In the genomic region with DNA sequence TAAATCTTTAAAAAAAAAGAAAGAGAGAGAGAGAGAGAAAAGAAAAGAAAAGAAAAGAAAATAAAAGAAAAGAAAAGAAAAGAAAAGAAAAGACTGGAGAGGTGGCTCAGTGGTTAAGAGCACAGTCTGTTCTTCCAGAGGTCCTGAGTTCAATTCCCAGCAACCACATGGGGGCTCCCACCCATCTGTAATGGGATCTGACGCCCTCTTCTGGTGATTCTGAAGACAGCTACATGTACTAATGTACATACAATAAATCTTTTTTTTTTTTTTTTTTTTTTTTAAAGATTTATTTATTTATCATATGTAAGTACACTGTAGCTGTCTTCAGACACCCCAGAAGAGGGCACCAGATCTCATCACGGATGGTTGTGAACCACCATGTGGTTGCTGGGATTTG, we compare ENCODE assay signal across 7 mouse cellular contexts. TPM values are rescaled to one million over a fixed set of nuclear protein-coding genes. Genes with fewer than 3 reads are reported as not detected.
DNase-seq lines count a peak whose midpoint lies in the region; ATAC-seq and TF ChIP-seq lines count a peak whose summit lies in the region.
"Not testable (repeated sequence)": the region's sequence is repeated elsewhere in the genome, so short reads cannot be mapped to it uniquely, and the experiment has no call there.
"Had no signal": no experiment of that assay in that cellular context is flagged by ENCODE, and none has a peak within 500 bp of the region (broad histone marks: within the 10 kb centered on the region; RNA-seq: fewer than 3 reads in every experiment).

No protein-coding gene starts in this region.

- not testable (repeated sequence) for ATAC-seq in hindbrain, postnatal 0 days; midbrain, postnatal 0 days (ENCODE audit: low FRiP score)

- not testable (repeated sequence) for H3K4me2 ChIP-seq in hindbrain, postnatal 0 days (ENCODE audit: low read depth, low read length); midbrain, postnatal 0 days (ENCODE audit: low read depth, low read length, poor library complexity, severe bottlenecking)

- H3K9ac ChIP-seq in ES-E14 (ENCODE audit: insufficient read depth, low read depth, low read length, poor library complexity, severe bottlenecking); hindbrain, postnatal 0 days (replicated peaks; ENCODE audit: low read length); midbrain, postnatal 0 days (replicated peaks; ENCODE audit: low read length, poor library complexity, severe bottlenecking): not testable (repeated sequence)

- not testable (repeated sequence) for H3K36me3 ChIP-seq in ES-E14 (ENCODE audit: control insufficient read depth, insufficient read depth, low read length, poor library complexity, severe bottlenecking); hindbrain, postnatal 0 days (ENCODE audit: insufficient read depth, low read length); midbrain, postnatal 0 days (ENCODE audit: insufficient read depth, low read length)

- peak; percentile 50 for DNase-seq in CD4-positive, CD25-positive, alpha-beta regulatory T cell, adult 2 months (ENCODE audit: low read depth, low spot score)
- DNase-seq in ES-E14 (ENCODE audit: low read depth, low spot score); hindbrain, postnatal 0 days (ENCODE audit: low spot score); left cerebral cortex, adult 2 months (ENCODE audit: extremely low spot score in 1 of 2, low spot score in 2 of 2); midbrain, postnatal 0 days (ENCODE audit: low spot score): not testable (repeated sequence)
- peak; percentile 61 for DNase-seq in ZHBTc4 (ENCODE audit: low read depth, low spot score)

- WGBS in hindbrain, postnatal 0 days = 6% methylated on average over 1 of the region's 2 CpGs
- 21% methylated on average over 1 of the region's 2 CpGs for WGBS in midbrain, postnatal 0 days

- not testable (repeated sequence) for H3K4me3 ChIP-seq in ES-E14 (ENCODE audit: insufficient read depth in 1 of 2, low read depth in 1 of 2, low read length in 2 of 2, poor library complexity in 1 of 2, severe bottlenecking in 1 of 2); hindbrain, postnatal 0 days (ENCODE audit: low read length); left cerebral cortex, adult 2 months; midbrain, postnatal 0 days (ENCODE audit: low read depth, low read length)

- not testable (repeated sequence) for H3K27ac ChIP-seq in ES-E14 (ENCODE audit: insufficient read depth, low read depth, low read length, poor library complexity, severe bottlenecking); hindbrain, postnatal 0 days; left cerebral cortex, adult 2 months; midbrain, postnatal 0 days (ENCODE audit: low read depth, low read length)

- intact Hi-C loops in left cerebral cortex, adult 2 months (cut with DNase I) = not testable (repeated sequence)

- H3K4me1 ChIP-seq in ES-E14 (ENCODE audit: control insufficient read depth in 2 of 2, insufficient read depth in 2 of 2, low read length in 2 of 2, poor library complexity in 1 of 2); hindbrain, postnatal 0 days (ENCODE audit: insufficient read depth, low read length); midbrain, postnatal 0 days (ENCODE audit: insufficient read depth, low read length): not testable (repeated sequence)

- TF ChIP-seq CTCF in hindbrain, postnatal 0 days (IDR thresholded peaks at IDR 0.05; ENCODE audit: low read depth) = peak; percentile 12; the same call in 1 of the 2 replicates
- peak; percentile 4; the same call in 1 of the 2 replicates for TF ChIP-seq CTCF in left cerebral cortex, adult 2 months (IDR thresholded peaks at IDR 0.05)
- peak; percentile 39; the same call in 1 of the 2 replicates for TF ChIP-seq CTCF in midbrain, postnatal 0 days (IDR thresholded peaks at IDR 0.05)

- H3K9me3 ChIP-seq in ES-E14 (ENCODE audit: control insufficient read depth, insufficient read depth, low read depth, low read length); hindbrain, postnatal 0 days (ENCODE audit: low read length); midbrain, postnatal 0 days (ENCODE audit: low read length): not testable (repeated sequence)

- in situ Hi-C loops in ES-E14 (cut with MboI; ENCODE audit: low sequenced_read_pairs in 2 of 2, unreplicated experiment in 2 of 2) = not testable (repeated sequence)

- not testable (repeated sequence) for H3K27me3 ChIP-seq in hindbrain, postnatal 0 days (ENCODE audit: insufficient read depth, low read length); midbrain, postnatal 0 days (ENCODE audit: insufficient read depth, low read length)

TF ChIP-seq in ES-E14, 5 proteins besides CTCF, POLR2A, EP300 and RAD21:
- peak; percentile 81 for TF ChIP-seq ZNF384 (IDR thresholded peaks at IDR 0.05; ENCODE audit: low read depth, low read length)

RNA-seq across cellular contexts. Expression of gene Zc3h7b, which starts 2.5 kb away (rescaled TPM):
- 19.0 and 22.5 TPM in 2 replicates for total RNA-seq in ES-E14 (2012; rRNA removed)
- total RNA-seq in hindbrain, postnatal 0 days (2014; rRNA removed) = 136 and 148 TPM in 2 replicates
- 31.4 and 34.5 TPM in 2 replicates for polyA plus RNA-seq in hindbrain, postnatal 0 days (2015; fragmentation: Nextera tagmentation; extraction: Ambion mirVana)
- total RNA-seq in left cerebral cortex, adult 2 months (2021) = 100 to 1,000 TPM; 160 to 179 TPM
- 147 and 154 TPM in 2 replicates for total RNA-seq in midbrain, postnatal 0 days (2014; rRNA removed)
- 43.9 TPM in 2 replicates for polyA plus RNA-seq in midbrain, postnatal 0 days (2015; fragmentation: Nextera tagmentation; extraction: Ambion mirVana)

RNA-seq across cellular contexts. Expression of gene Rangap1, which starts 3.0 kb away (rescaled TPM):
- total RNA-seq in ES-E14 (2012; rRNA removed) = 148 and 178 TPM in 2 replicates
- total RNA-seq in hindbrain, postnatal 0 days (2014; rRNA removed) = 147 and 151 TPM in 2 replicates
- 124 and 128 TPM in 2 replicates for polyA plus RNA-seq in hindbrain, postnatal 0 days (2015; fragmentation: Nextera tagmentation; extraction: Ambion mirVana)
- 100 to 1,000 TPM; 214 to 229 TPM for total RNA-seq in left cerebral cortex, adult 2 months (2021)
- total RNA-seq in midbrain, postnatal 0 days (2014; rRNA removed) = 154 and 183 TPM in 2 replicates
- 142 and 146 TPM in 2 replicates for polyA plus RNA-seq in midbrain, postnatal 0 days (2015; fragmentation: Nextera tagmentation; extraction: Ambion mirVana)

RNA-seq across cellular contexts. Expression of gene Chadl, which starts 45.3 kb away (rescaled TPM):
- total RNA-seq in ES-E14 (2012; rRNA removed) = 0.98 and 1.6 TPM in 2 replicates
- total RNA-seq in hindbrain, postnatal 0 days (2014; rRNA removed) = 43.1 and 64.4 TPM in 2 replicates
- 45.1 and 45.6 TPM in 2 replicates for polyA plus RNA-seq in hindbrain, postnatal 0 days (2015; fragmentation: Nextera tagmentation; extraction: Ambion mirVana)
- total RNA-seq in left cerebral cortex, adult 2 months (2021) = 10 to 100 TPM; 12.2 to 13.8 TPM
- total RNA-seq in midbrain, postnatal 0 days (2014; rRNA removed) = 44.6 and 61.5 TPM in 2 replicates
- polyA plus RNA-seq in midbrain, postnatal 0 days (2015; fragmentation: Nextera tagmentation; extraction: Ambion mirVana) = 63.9 and 65.6 TPM in 2 replicates
- total RNA-seq: neutrophil, adult 5-6 weeks had no signal

RNA-seq across cellular contexts. Expression of gene Tef, which starts 59.9 kb away (rescaled TPM):
- total RNA-seq in ES-E14 (2012; rRNA removed) = 20.9 and 25.2 TPM in 2 replicates
- total RNA-seq in hindbrain, postnatal 0 days (2014; rRNA removed) = 62.5 and 64.1 TPM in 2 replicates
- 27.8 and 30.4 TPM in 2 replicates for polyA plus RNA-seq in hindbrain, postnatal 0 days (2015; fragmentation: Nextera tagmentation; extraction: Ambion mirVana)
- total RNA-seq in left cerebral cortex, adult 2 months (2021) = 100 to 1,000 TPM; 220 to 228 TPM
- total RNA-seq in midbrain, postnatal 0 days (2014; rRNA removed) = 60.1 and 60.6 TPM in 2 replicates
- 23.6 and 25.4 TPM in 2 replicates for polyA plus RNA-seq in midbrain, postnatal 0 days (2015; fragmentation: Nextera tagmentation; extraction: Ambion mirVana)
